Mouse (Mus musculus): Measurements from ENCODE around the gene Ddx27. TPM values are rescaled to one million over a fixed set of nuclear protein-coding genes. Genes with fewer than 3 reads are reported as not detected.

The Ddx27 gene
- total RNA-seq, 4 experiments from 2014 or later: 30.7 to 32.7 (median 31.1) TPM

DNA sequence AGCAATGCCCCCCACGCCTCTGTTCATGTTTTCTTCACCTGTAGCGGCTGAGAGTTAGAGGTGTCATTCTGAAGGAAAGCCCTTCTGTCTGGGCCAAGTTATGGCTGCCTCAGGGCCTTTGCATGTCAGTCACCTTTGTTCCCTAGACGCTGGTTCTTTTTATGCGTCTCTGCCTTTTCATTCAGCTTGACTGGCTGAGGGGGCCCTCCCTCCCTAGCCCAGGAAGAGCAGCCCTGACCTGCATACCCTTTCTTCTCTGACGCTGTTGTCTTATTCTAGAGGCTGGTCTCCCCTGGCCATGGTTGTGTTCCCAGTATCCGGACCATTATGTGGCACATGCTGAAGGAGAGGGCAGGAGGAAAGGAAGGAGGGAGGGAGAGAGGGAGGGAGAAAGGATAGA is 66.1 kb downstream of the Ddx27 start:
- no peak for DNase-seq (ENCODE audit: low spot score in 2 of 2)

DNA sequence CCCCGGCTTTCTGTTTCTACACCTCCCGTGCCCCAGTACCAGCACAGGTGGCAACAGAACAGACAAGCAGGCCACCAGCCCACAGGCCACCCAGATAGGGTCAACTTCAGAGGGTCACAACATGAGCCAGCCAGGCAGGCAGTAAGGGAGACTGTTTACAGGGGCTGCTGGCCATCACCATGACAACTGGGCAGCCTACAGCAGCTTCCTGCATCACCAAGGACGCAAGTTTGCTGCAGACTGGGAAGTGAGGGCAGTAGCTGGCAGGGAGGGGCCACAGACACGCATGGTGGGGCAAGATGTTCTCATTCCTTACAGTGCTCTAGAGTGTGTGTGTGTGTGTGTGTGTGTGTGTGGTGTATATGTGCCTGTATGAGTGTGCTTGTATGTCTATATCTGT is 66.6 kb downstream of the Ddx27 start:
- DNase-seq (ENCODE audit: low spot score in 2 of 2): no peak

Other genes starting within 250 kb of the Ddx27 start
- gene Trp53rkb, start 222.7 kb upstream of the Ddx27 start, total RNA-seq (2022): 1 to 10 TPM; 4.4 to 8.1 (median 6.1) TPM
- gene Arfgef2, start 209.6 kb upstream of the Ddx27 start, total RNA-seq (2022): 10 to 100 TPM; 60.0 to 78.0 (median 67.7) TPM
- gene Cse1l, start 109.2 kb upstream of the Ddx27 start, total RNA-seq (2022): 10 to 100 TPM; 55.4 to 61.0 (median 58.1) TPM
- gene Stau1, start 18.9 kb upstream of the Ddx27 start, total RNA-seq (2022): 10 to 100 TPM; 62.6 to 66.0 (median 63.3) TPM
- gene Znfx1, start 47.8 kb downstream of the Ddx27 start, total RNA-seq (2022): 10 to 100 TPM; 77.1 to 92.1 (median 80.7) TPM
- 100 to 1,000 TPM; 158 to 198 (median 179) TPM for gene Kcnb1, start 175.0 kb downstream of the Ddx27 start, total RNA-seq (2022)
- gene Ptgis, start 225.4 kb downstream of the Ddx27 start, total RNA-seq (2022): 1 to 10 TPM; 1.3 to 2.6 (median 2.1) TPM